Mouse (Mus musculus): ENCODE data around the gene Ankrd2.

Gene Ankrd2

DNA sequence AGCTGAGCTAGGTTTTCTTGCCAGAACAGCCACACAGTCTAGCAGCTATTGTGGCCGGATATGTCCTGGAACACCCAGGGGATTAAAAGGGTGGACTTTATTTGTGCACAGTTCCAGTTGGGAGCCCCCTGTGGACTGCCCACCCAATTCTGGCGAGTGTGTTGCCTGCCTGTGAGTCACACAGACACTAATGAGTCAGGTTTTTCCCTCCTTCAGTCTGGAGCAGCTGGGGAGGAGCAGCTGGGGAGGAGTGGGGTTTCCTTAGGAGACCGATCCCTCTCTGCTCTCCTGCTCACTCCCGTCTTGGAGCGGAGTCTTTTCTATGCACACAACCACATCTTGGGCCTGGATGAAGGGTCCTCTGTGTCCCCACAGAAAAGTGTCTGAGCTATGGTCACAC, 19.0 kb upstream of the Ankrd2 start:
- no peak for DNase-seq

DNA sequence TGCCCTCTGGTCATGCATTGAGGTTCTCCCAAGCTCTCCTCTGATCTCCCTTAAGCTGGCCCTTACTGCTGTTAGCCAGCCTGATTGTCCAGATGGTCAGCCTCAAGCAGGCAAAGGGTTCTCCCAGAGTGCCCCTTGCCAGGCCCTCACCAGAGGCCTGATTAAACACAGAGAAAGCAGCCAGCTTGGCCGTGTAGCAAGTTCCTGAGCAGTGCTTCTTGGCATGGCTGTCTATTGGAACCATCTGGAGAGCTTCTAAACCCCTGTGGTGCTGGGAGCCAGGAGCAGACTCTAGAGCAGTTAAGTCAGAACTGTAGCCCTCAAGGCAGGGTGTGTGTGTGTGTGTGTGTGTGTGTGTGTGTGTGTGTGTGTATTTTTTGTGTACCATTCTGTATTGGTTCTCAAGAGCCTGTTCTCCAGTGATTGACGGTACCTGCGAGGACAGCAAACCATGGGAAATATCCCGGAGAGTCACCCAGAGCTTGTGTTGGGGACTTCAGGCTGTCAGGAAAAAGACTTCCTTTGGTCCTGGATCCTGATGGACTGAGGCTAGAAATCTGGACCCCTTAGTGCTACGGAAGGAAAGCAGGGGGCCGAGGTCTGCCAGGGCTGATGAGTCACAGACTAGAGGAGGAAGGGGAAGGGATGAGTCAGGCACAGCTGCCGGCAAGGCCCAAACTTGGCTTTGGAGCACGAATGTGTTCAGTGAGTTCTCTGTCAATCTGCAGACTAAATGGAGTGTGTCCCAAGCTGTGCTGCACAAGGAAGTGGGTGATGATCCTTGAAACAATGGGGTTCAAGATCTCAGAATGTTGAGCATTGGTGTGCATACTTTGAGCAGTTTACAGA, 18.2 kb upstream of the Ankrd2 start:
- DNase-seq: peak; percentile 90

GRCm38 (mm10) chr19:42019011-42019522, 16.7 kb upstream of the Ankrd2 start:
- no peak for DNase-seq

GRCm38 (mm10) chr19:42021681-42022541, 13.9 kb upstream of the Ankrd2 start:
- no peak for DNase-seq

DNA sequence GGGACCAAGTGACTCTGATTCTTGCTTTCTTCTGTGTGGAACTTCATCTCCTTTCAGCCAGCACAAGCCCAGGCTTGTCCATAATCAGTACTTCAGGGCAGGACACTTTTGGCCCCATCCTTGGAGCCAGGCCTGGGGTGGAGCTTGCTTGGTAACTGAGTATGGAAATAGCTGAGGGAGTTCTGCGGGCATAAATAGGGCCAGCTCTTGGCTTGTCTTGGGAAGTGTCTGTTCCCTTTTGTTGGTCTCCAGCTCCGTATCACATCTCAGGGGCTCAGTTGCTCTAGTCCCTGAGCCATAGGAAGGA, 13.3 kb upstream of the Ankrd2 start:
- no peak for DNase-seq

DNA sequence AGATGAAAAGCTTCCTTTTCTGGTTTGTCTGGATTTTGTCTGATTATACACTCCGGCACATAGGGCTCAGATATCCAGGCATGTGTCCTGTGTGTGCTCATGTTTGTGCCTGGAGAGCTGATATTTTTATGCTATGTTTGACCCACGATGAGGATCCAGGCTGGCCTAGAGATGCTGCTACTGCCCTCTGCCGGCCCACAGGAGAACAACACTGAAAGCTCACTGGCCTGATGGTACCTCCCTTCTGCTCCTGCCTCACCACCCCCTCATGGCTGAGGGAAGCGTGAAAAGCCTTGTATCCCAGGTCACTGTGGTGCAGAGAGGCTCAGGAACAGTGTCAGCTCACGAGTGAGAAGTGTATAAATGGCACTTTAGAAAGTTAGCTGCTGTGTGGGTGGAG, 9.6 kb upstream of the Ankrd2 start:
- peak; percentile 87 for DNase-seq

DNA sequence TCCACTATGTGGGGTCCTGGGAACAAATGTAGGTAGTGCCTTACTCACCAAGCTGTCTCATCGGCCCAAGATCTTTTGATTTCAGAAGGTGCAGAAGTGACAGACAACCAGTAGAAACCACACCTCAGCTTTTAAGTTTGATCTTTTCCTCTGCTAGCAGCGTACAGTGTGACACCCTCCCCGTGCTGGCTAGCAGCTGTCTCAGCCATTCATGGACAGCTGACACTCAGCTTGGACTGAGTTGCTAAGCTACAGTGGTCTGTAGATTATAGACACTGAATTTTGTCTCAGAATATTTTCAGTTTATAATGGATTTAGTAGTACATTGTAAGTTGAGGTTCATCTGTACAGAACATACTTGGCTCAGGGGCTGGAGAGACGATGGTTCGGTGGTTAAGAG, 4.7 kb upstream of the Ankrd2 start:
- no peak for DNase-seq

- no peak for DNase-seq
Observed at GRCm38 (mm10) chr19:42033611-42034010, 2.2 kb upstream of the Ankrd2 start.

- DNase-seq: no peak
Observed at GRCm38 (mm10) chr19:42034146-42034775, 1.5 kb upstream of the Ankrd2 start.

DNA sequence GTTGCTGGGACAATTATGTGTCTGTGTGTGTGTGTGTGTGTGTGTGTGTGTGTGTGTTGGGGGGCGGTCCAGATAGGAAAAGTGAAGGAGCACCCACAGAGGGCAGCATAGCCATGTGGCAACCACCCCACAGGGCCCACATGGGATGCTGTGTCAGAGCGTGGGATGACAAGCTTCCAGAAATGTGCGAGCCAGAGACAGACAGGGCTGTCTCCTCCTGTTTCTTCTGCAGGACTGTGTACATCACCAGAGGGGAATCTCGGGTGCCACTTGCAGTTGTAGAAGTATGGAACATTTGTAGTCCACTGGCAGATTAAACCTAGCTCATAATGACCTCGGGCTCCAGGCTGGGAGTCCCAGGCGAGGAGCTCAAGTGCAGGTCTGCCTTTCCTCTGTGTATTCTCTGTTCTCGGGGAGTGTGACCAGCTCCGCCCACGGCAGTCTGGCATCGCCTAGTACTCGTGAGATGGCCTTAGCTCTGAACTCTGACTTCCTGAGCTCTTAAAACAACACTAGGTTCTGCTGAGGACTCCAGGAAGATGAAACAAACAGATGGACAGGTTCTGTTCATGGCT, 832 bp upstream of the Ankrd2 start:
- no peak for DNase-seq

DNA sequence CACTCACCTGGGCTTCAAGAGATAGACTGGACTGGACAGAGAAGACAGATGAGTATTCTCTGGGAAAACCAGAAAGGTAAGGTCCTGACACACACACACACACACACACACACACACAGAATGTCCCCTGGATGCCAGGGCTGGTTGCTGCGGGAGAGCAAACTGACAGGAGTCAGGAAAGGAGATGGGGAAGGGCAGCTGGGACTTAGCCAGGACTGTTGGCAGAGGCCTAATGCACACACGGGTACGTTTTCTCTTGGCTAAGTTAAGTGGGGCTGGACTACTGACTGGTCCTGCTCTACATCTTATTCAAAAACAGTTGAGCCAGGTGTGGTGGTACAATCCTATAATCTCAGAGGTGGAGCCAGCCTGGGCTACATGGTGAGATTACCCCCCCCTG, 557 bp downstream of the Ankrd2 start:
- no peak for DNase-seq

GRCm38 (mm10) chr19:42037167-42037702, 1.4 kb downstream of the Ankrd2 start:
- DNase-seq: no peak

GRCm38 (mm10) chr19:42038310-42038709, 2.5 kb downstream of the Ankrd2 start:
- no peak for DNase-seq

- no peak for DNase-seq
Observed at GRCm38 (mm10) chr19:42043988-42044387, 8.2 kb downstream of the Ankrd2 start.

DNA sequence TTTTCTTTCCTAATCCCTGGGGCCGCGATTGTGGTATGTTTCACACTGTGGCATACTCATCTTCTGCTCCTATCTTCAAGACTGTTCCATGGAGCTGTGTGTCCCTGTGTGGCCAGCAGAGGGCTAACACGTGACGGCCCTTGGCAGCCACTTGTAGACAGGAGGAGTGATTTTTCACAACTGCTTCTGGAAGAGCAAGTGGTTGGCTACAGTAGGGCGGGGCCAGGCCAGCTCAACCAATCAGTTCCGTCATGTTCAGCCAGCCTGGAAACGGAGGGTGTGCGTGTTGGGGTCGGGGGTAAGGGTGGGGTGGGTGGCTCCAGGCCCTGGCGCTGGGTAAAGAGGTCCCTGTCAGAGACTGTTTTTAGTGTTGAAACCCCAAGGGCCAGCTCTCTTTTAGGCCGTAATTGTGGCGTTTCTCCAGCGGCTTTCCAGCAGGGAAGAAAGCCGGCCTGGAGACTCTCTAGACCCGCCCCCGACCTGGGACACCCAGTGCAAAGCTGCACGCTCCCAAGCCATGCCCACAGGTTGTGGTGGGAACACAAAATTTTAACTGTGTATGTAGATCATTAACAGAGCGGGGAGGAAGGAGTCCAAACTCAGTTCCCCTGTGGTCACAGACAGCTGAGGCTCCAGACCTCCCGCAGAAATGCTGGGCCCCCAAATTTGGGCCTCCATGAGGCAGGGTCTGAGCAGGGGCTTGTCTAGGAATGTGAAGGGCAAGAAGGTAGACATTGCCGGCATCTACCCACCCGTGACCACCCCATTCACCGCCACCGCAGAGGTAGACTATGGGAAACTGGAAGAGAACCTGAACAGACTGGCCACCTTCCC, 9.7 kb downstream of the Ankrd2 start, which contains the start of gene Hoga1:
Gene Hoga1, plus strand, starts transcription at position 342 of the 834 bp plus-strand sequence.
- DNase-seq: no peak

DNA sequence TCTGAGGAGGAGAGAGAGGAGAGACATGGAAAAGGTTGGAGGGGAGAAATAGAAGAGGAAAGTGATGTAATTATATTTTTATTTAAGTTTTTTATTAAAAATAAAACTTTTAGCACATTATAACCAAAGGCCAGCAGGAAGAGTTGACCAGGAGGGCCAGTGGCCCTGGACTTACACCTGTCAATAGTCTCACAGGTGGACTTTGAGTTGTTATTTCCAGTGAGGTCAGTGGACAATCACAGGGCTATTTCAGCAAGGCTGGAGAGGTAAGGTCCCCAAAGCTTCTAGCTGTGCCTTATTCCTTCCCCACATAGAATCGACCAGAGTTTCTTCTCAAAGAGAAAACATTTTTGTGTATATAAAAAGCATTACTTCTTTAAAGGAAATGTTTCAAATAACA, 14.5 kb downstream of the Ankrd2 start:
- no peak for DNase-seq

DNA sequence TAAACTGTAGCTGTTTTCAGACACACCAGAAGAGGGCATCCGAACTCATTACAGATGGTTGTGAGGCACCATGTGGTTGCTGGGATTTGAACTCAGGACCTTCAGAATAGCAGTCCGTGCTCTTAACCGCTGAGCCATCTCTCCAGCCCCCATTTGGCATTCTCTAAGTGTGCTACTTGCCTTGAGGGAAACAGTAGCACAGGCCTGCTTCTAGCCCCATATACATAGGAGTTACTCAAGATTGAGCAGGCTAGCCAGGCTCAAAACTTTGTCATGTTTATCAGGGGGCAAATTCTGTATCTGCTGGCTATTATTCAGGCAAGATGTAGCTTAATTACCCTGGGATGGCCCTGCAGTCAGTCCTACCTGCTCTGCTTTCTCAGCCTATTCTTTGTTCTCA, 15.6 kb downstream of the Ankrd2 start:
- DNase-seq: no peak

GRCm38 (mm10) chr19:42051948-42052347, 16.1 kb downstream of the Ankrd2 start, which contains the start of gene 4933411K16Rik:
Gene 4933411K16Rik, plus strand, starts transcription at chr19:42052248.
- DNase-seq: no peak

GRCm38 (mm10) chr19:42054255-42054654, 18.5 kb downstream of the Ankrd2 start:
- no peak for DNase-seq

DNA sequence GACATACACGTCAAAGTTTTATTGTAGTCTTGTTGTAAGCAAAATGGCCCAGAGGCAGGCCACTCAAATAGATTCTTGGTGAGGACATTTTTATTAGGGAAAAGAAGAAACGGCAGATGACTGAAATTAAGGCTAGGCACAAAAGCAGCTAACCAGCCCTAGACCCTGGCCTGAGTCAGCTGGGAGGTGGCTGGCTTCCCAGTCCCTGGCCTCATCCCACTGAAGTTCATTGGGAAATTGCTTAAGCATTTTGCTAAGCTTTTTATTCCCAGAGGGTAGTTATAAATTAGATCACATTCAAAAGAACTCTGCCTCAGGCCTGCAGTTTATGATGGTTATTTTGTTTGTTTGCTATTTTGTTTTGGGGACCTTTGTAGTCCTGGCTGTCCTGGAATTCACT, 20.1 kb downstream of the Ankrd2 start:
- no peak for DNase-seq

DNA sequence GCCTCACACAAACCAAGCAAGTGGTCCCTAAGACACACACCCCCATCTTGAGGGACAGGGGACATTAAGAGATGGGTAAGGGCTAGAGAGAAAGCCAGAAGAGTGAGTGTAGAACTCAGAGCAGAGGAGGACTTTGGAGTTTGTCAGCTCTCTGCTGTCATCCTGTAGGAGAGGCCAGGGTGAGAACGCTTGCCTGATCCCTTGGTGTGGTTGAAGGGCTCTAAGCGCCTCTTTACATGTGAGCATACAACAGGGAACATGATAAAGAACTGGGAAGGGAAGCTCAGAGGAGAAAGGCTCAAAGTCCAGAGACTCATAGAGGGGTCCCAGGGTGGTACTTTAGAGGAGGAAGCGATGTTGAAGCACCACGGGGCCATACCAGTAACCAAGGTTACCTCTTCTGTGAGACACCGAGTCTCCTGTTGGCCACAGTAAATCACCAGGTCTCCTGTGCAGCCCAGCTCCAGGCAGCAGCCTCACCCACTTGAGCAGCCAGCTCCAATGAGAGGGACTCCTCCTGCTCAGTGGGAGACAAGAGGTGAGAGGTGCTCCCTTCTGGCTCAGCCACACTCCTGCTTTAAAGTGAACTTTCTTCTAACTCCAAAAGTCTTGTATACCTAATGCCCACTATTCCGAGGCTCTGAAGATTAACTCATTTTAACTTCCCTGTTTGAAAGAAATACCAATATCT, 21.1 kb downstream of the Ankrd2 start:
- DNase-seq: no peak

Measured in cerebellum, adult 8-10 months (tissue).